Mouse (Mus musculus): ENCODE measurements around the gene Spem1. TPM values are rescaled to one million over a fixed set of nuclear protein-coding genes. Genes with fewer than 3 reads are reported as not detected.
A peak's percentile ranks its signal among the peaks of the same experiment; 100 is the strongest.

The Spem1 gene
- polyA plus RNA-seq, 1 experiment, result not detected

DNA sequence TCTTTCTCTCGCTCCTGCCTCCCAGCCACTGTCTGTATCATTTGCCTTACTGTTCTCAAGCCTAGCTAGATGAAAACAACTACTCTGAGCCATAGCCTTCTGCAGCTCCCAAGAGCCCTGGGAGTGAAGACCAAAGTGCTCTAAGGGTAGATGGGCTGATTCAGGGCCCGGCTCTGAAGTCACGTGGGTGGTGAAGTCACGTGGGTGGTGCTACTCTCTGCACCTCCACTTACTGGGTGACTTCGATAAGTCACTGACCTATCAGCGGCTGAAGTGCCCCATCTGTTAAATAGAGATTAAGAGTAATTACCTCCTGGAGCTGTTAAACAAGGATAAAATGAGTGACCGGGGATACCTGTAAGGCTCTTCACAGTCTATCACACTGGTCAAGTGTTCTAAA lies 32.0 kb upstream of the Spem1 start:
- no peak overlapping the region for H3K27ac ChIP-seq (ENCODE audit: insufficient read depth, low read length)
- H3K4me1 ChIP-seq (ENCODE audit: control insufficient read depth, insufficient read depth, low read length), result no peaks in the 10 kb centered on the region
- TF ChIP-seq POLR2A (IDR thresholded peaks at IDR 0.05; ENCODE audit: low read depth, low read length) (peak; percentile 35; the same call in 1 of the 2 replicates), CTCF (IDR thresholded peaks at IDR 0.05; ENCODE audit: borderline replicate concordance, insufficient read depth, low read length) (no peak)
- H3K4me3 ChIP-seq (ENCODE audit: insufficient read depth, low read length), result no peak overlapping the region

DNA sequence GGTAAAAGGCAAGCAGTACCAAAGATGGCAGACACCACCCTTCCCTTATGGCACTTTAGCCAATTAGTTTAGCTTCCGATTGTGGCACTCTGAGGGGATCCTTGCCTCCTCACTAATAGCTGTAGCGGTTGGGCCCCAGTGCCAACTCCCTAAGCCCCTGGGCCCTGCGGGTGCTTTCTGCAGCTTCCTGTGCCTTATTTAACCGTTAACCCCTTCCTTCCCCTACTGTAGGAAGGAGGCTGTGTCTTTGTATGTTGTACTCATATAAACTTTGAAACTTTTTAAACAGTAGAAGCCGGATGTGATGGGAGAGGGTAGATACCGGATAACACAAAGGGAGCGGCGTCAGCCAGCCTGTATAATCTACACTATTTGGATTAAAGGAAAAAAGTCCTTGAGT lies 28.8 kb upstream of the Spem1 start:
- H3K4me1 ChIP-seq (ENCODE audit: control insufficient read depth, insufficient read depth, low read length), result no peaks in the 10 kb centered on the region

DNA sequence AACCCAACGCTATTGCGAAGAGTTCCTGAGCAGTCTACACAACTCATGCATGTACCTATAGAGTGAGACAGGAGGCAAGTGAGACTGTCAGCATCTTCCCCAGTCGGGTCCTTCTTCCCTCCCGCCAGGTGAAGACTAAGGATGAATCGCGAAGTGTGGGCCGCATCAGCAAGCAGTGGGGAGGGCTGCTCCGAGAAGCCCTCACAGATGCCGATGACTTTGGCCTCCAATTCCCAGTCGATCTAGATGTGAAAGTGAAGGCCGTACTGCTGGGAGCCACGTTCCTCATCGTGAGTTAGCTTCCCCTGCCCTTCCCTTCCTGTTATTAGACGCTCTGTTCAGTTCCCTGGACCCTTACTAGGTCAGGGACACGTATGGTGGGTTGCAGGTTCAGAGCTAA lies 27.9 kb upstream of the Spem1 start:
- peaks cover 5% of the 10 kb centered on the region for H3K4me1 ChIP-seq (ENCODE audit: control insufficient read depth, insufficient read depth, low read length)
- H3K4me3 ChIP-seq (ENCODE audit: insufficient read depth, low read length), result no peak overlapping the region
- TF ChIP-seq CTCF (IDR thresholded peaks at IDR 0.05; ENCODE audit: borderline replicate concordance, insufficient read depth, low read length) (no peak), POLR2A (IDR thresholded peaks at IDR 0.05; ENCODE audit: low read depth, low read length) (no peak; the same call in 1 of the 2 replicates)
- no peak overlapping the region for H3K27ac ChIP-seq (ENCODE audit: insufficient read depth, low read length)

More for the DNA sequence above, 28.8 kb upstream of the Spem1 start:
- TF ChIP-seq POLR2A (IDR thresholded peaks at IDR 0.05; ENCODE audit: low read depth, low read length), result no peak
- no peak for TF ChIP-seq CTCF (IDR thresholded peaks at IDR 0.05; ENCODE audit: borderline replicate concordance, insufficient read depth, low read length)
- Histone ChIP-seq H3K27ac (ENCODE audit: insufficient read depth, low read length) (no peak overlapping the region), H3K4me3 (ENCODE audit: insufficient read depth, low read length) (no peak overlapping the region)

DNA sequence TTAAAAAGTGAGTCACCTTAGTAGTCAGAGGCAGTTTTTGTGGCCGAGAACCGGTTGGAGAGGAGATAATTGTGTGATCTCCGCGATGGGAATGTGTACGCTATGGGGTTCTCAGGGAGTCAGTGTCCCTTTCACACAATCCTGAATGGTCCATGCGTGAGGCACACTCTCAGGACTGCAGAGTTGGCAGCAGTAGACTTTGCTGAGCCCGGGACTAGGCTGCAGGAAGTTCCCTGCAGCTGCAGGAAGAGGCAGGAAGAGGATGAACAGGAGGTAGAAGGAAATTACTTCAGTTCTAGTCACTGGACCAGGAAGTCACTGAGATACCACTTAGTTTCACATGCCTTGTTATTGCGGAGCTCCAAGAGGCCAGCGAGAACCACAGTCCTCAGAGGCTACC lies 27.1 kb upstream of the Spem1 start:
- Histone ChIP-seq H3K4me1 (ENCODE audit: control insufficient read depth, insufficient read depth, low read length) (peaks cover 5% of the 10 kb centered on the region), H3K27ac (ENCODE audit: insufficient read depth, low read length) (no peak overlapping the region), H3K4me3 (ENCODE audit: insufficient read depth, low read length) (no peak overlapping the region)
- TF ChIP-seq CTCF (IDR thresholded peaks at IDR 0.05; ENCODE audit: borderline replicate concordance, insufficient read depth, low read length), result no peak
- no peak for TF ChIP-seq POLR2A (IDR thresholded peaks at IDR 0.05; ENCODE audit: low read depth, low read length)

DNA sequence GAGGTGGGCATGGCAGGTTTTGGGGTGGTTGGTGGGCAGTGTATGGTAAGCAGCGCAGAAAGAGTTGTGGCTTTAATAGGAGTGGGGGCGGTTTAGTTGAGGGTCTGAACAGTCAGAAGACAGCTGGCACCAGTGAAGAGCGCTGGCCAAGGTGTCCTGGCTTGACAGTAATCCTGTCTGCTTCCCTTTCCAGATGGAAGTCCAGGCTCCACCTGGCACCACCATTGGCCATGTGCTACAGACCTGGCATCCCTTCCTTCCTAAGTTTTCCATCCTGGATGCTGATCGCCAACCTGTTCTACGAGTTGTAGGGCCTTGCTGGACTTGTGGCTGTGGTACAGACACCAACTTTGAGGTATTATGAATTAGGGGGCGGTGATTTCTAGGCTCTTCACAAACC lies 26.0 kb upstream of the Spem1 start:
- Histone ChIP-seq H3K27ac (ENCODE audit: insufficient read depth, low read length) (no peak overlapping the region), H3K4me3 (ENCODE audit: insufficient read depth, low read length) (no peak overlapping the region), H3K4me1 (ENCODE audit: control insufficient read depth, insufficient read depth, low read length) (peaks cover 5% of the 10 kb centered on the region)
- TF ChIP-seq POLR2A (IDR thresholded peaks at IDR 0.05; ENCODE audit: low read depth, low read length), result no peak
- TF ChIP-seq CTCF (IDR thresholded peaks at IDR 0.05; ENCODE audit: borderline replicate concordance, insufficient read depth, low read length), result no peak

DNA sequence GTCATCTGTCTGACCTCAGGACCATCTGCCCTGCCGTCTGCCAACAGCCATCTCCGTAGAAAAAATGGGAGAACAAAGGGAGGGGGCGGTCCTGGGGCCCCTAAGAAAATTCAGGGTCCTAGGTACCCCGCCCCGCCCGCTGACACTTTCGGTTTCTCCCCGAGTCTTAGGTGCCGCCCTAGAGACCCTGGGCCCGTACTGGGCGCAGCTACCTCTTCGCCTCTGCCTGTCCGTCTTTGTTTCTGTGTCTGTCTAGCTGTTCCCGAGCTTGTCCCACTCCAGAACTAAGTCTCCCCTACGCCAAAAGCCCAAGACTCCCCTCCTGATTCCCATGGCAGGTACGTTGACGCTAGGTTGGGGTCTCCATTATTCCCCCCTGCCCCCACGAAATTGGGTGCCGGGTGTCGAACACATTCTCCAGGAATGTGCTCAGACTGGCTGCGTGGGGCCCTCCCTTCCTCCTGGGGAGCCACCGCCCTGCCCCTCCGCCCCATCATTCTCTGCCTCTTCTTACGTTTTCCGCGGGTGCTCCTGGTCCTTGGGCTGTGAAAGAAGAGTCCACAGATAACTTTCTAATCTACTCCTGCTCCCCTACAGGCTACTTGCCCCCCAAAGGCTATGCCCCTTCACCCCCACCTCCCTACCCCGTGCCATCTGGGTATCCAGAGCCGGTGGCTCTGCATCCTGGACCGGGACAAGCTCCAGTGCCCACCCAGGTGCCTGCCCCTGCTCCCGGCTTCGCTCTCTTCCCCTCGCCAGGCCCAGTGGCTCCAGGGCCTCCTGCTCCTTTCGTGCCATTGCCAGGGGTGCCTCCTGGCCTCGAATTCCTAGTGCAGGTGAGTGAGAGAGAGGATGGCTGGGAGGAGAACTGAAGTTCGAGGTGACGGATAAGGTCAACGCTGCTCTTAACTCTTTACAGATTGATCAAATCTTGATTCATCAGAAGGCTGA lies 25.0 kb upstream of the Spem1 start:
- Histone ChIP-seq H3K27ac (ENCODE audit: insufficient read depth, low read length) (peak overlapping the region; percentile 50), H3K4me3 (ENCODE audit: insufficient read depth, low read length) (peak overlapping the region; percentile 80), H3K4me1 (ENCODE audit: control insufficient read depth, insufficient read depth, low read length) (peaks cover 5% of the 10 kb centered on the region)
- TF ChIP-seq CTCF (IDR thresholded peaks at IDR 0.05; ENCODE audit: borderline replicate concordance, insufficient read depth, low read length) (no peak), POLR2A (IDR thresholded peaks at IDR 0.05; ENCODE audit: low read depth, low read length) (peak; percentile 56; the same call in 1 of the 2 replicates)

DNA sequence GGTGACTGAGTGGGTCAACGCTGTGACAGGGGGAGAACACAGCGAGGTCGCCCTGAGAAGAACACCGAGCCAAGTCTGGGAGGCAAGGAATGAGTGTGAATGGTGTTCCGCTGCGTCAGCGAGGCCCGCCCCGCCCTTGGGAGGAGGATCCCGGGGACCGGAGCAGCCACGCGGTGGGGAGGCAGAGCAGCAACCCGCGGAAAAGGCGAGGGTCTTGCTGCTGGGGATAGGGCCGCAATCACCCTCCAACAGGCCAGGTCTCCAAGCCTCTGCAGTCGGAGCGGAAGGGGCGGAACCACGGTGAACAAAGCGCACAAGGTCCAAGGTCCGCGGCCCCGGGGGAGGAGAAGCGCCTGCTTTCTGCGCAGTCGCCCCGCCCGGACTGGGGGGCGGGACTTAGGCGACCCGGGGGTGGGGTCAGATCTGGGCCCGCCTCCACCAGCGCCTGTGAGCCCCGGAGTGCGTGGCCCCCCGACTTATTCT lies 24.3 kb upstream of the Spem1 start, which contains the start of gene Plscr3:
TSS of gene Plscr3 (plus strand) at position 179 of the 483 bp plus-strand sequence.
- peak within 1 kb of the TSS; percentile 80 for H3K4me3 ChIP-seq (ENCODE audit: insufficient read depth, low read length)

DNA sequence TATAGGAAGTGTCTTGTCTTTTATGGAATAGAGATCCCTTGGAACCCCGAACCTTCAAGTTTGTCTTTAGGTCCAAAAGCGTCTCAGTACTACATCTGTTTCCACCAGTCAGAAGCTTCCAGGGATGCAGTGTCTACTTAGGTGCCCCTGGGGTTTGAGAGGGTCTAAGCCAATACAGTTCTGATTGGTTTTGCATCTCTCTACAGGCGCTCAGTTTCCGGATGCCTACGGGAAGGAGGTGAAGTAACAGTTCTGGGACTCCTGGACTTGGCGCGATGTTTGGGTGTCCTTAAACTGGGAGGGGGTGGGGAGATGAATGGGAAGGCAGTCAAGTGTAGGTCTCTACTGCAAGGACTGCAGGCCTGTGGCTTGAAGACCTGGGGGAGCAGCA lies 16.7 kb upstream of the Spem1 start:
- Histone ChIP-seq H3K4me1 (ENCODE audit: control insufficient read depth, insufficient read depth, low read length) (peaks cover 3% of the 10 kb centered on the region; the same call in 1 of the 2 replicates), H3K27ac (ENCODE audit: insufficient read depth, low read length) (peak overlapping the region; percentile 35), H3K4me3 (ENCODE audit: insufficient read depth, low read length) (peak overlapping the region; percentile 73)
- TF ChIP-seq POLR2A (IDR thresholded peaks at IDR 0.05; ENCODE audit: low read depth, low read length) (no peak), CTCF (IDR thresholded peaks at IDR 0.05; ENCODE audit: borderline replicate concordance, insufficient read depth, low read length) (no peak)

More for the DNA sequence above, 24.3 kb upstream of the Spem1 start, which contains the start of gene Plscr3:
- H3K4me1 ChIP-seq (ENCODE audit: control insufficient read depth, insufficient read depth, low read length), result peaks cover 5% of the 10 kb centered on the region
- TF ChIP-seq POLR2A (IDR thresholded peaks at IDR 0.05; ENCODE audit: low read depth, low read length), result peak; percentile 95
- no peak for TF ChIP-seq CTCF (IDR thresholded peaks at IDR 0.05; ENCODE audit: borderline replicate concordance, insufficient read depth, low read length)
- H3K27ac ChIP-seq (ENCODE audit: insufficient read depth, low read length), result peak within 1 kb of the TSS; percentile 84

DNA sequence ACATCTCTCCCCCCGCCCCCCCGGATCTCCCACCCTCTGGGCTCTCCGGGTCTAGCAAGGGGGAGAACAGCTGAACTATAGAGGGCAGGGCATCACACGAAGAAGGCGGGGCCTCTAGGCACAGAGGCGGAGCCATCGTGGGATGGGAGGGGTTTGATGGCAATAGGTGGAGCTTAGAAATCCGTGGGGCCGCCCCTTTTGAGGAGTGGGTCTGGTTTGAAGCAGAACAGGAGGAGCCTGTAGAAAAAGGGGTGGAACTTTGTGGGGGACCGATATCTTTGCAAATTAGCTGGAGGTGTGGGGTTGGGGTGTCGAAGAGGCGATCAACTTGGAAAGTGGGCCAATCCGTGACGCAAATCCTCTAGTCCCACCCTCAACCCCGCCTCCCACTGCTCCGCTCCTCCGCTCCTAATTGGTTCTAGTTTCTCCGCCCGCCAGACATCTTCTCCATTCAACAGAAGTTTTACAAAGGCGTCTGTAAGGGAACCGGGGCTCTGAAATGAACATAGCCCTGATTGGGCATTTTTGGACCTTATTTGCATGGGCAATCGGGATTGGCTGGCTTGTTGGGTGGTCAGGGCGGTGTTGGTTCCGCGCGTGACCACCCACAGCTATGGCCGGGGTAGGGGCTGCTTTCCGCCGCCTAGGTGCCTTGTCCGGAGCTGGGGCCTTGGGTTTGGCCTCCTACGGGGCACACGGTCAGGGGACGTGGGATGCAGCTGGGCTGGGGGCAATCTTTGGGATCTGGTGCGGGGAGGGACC lies 16.2 kb upstream of the Spem1 start, which contains the start of gene Tmem256:
TSS of gene Tmem256 (plus strand) at position 563 of the 762 bp plus-strand sequence.
- peaks cover 3% of the 10 kb centered on the region; the same call in 1 of the 2 replicates for H3K4me1 ChIP-seq (ENCODE audit: control insufficient read depth, insufficient read depth, low read length)
- TF ChIP-seq CTCF (IDR thresholded peaks at IDR 0.05; ENCODE audit: borderline replicate concordance, insufficient read depth, low read length) (no peak), POLR2A (IDR thresholded peaks at IDR 0.05; ENCODE audit: low read depth, low read length) (peak; percentile 79)

More for the DNA sequence above, 16.2 kb upstream of the Spem1 start, which contains the start of gene Tmem256:
- Histone ChIP-seq H3K27ac (ENCODE audit: insufficient read depth, low read length) (peak within 1 kb of the TSS; percentile 35), H3K4me3 (ENCODE audit: insufficient read depth, low read length) (peak within 1 kb of the TSS; percentile 76)

All from embryonic fibroblast, embryonic 13.5 days (primary cell).